Comparison of ENCODE assay signal across 22 mouse cellular contexts in genomic region chr2:172648072-172648471, GRCm38 (mm10).
DNase-seq lines count a peak whose midpoint lies in the region; TF ChIP-seq lines count a peak whose summit lies in the region.
"Had no signal": no experiment of that assay in that cellular context is flagged by ENCODE, and none has a peak within 500 bp of the region (broad histone marks: within the 10 kb centered on the region; RNA-seq: fewer than 3 reads in every experiment).

No protein-coding gene starts in this region.

- H3K79me2 ChIP-seq in heart, adult 2 months (replicated peaks; ENCODE audit: control insufficient read depth, insufficient read depth, low read length) = no peaks in the 10 kb centered on the region

- peaks cover 17% of the 10 kb centered on the region for H3K4me1 ChIP-seq in embryonic facial prominence, embryonic 10.5 days
- H3K4me1 ChIP-seq in limb, embryonic 10.5 days = peaks cover 43% of the 10 kb centered on the region
- H3K4me1 ChIP-seq in cerebellum, adult 2 months (ENCODE audit: control insufficient read depth, insufficient read depth, low read length) = no peaks in the 10 kb centered on the region
- H3K4me1 ChIP-seq in heart, adult 2 months (ENCODE audit: control insufficient read depth, insufficient read depth, low read length) = peaks cover 2% of the 10 kb centered on the region; the same call in 1 of the 2 replicates

- H3K27me3 ChIP-seq in embryonic facial prominence, embryonic 10.5 days (replicated peaks; ENCODE audit: low read depth, poor library complexity, severe bottlenecking) = peaks cover 27% of the 10 kb centered on the region
- H3K27me3 ChIP-seq in limb, embryonic 10.5 days (ENCODE audit: low read depth, poor library complexity, severe bottlenecking) = peaks cover 24% of the 10 kb centered on the region
- no peaks in the 10 kb centered on the region for H3K27me3 ChIP-seq in cerebellum, adult 2 months (ENCODE audit: control insufficient read depth, insufficient read depth, low read length)
- H3K27me3 ChIP-seq in heart, adult 2 months (ENCODE audit: control insufficient read depth, insufficient read depth, low read length) = no peaks in the 10 kb centered on the region
- H3K27me3 ChIP-seq: embryonic facial prominence, embryonic 12.5 days; forebrain, embryonic 13.5 days; forebrain, embryonic 15.5 days; Patski had no signal

- whole genome bisulfite sequencing in embryonic facial prominence, embryonic 10.5 days = 72% methylated on average over 11 of the region's 11 CpGs
- 78% methylated on average over 11 of the region's 11 CpGs for WGBS in limb, embryonic 10.5 days
- 71% methylated on average over 11 of the region's 11 CpGs for WGBS in cerebellum, adult 2 months
- 55% methylated on average over 11 of the region's 11 CpGs for WGBS in heart, adult 2 months

- no peak overlapping the region for H3K9ac ChIP-seq in heart, adult 2 months (ENCODE audit: low read depth, low read length)
- H3K9ac ChIP-seq: embryonic facial prominence, embryonic 12.5 days; forebrain, embryonic 13.5 days; forebrain, embryonic 15.5 days; forebrain, postnatal 0 days had no signal

- no peak for TF ChIP-seq EP300 in heart, adult 2 months (IDR thresholded peaks at IDR 0.05; ENCODE audit: insufficient read depth, low read depth, low read length)

- intact Hi-C loops in heart, adult 2 months (cut with DNase I) = no loop called here

- no peaks in the 10 kb centered on the region for H3K9me3 ChIP-seq in embryonic facial prominence, embryonic 10.5 days
- H3K9me3 ChIP-seq in limb, embryonic 10.5 days (replicated peaks) = no peaks in the 10 kb centered on the region
- H3K9me3 ChIP-seq: embryonic facial prominence, embryonic 12.5 days; forebrain, embryonic 13.5 days; forebrain, embryonic 15.5 days had no signal

- peak overlapping the region; percentile 44; the same call in 1 of the 2 replicates for H3K27ac ChIP-seq in embryonic facial prominence, embryonic 10.5 days (replicated peaks)
- peak overlapping the region; percentile 40; the same call in 1 of the 2 replicates for H3K27ac ChIP-seq in limb, embryonic 10.5 days
- no peak overlapping the region for H3K27ac ChIP-seq in cerebellum, adult 2 months (ENCODE audit: insufficient read depth, low read length)
- H3K27ac ChIP-seq in heart, adult 2 months = no peak overlapping the region
- H3K27ac ChIP-seq: embryonic facial prominence, embryonic 12.5 days; forebrain, embryonic 13.5 days; forebrain, embryonic 15.5 days had no signal

- no peaks in the 10 kb centered on the region for H3K36me3 ChIP-seq in embryonic facial prominence, embryonic 10.5 days (replicated peaks)
- no peaks in the 10 kb centered on the region for H3K36me3 ChIP-seq in limb, embryonic 10.5 days
- no peaks in the 10 kb centered on the region for H3K36me3 ChIP-seq in heart, adult 2 months (ENCODE audit: control insufficient read depth, insufficient read depth, low read length)
- H3K36me3 ChIP-seq: embryonic facial prominence, embryonic 12.5 days; forebrain, embryonic 15.5 days; G1E had no signal

- no peak overlapping the region for H3K4me3 ChIP-seq in embryonic facial prominence, embryonic 10.5 days
- no peak overlapping the region for H3K4me3 ChIP-seq in limb, embryonic 10.5 days
- H3K4me3 ChIP-seq in cerebellum, adult 2 months (replicated peaks; ENCODE audit: insufficient read depth, low read depth, low read length) = no peak overlapping the region
- no peak overlapping the region for H3K4me3 ChIP-seq in heart, adult 2 months
- H3K4me3 ChIP-seq: embryonic facial prominence, embryonic 12.5 days; forebrain, embryonic 13.5 days; forebrain, embryonic 15.5 days had no signal

- no peak for TF ChIP-seq POLR2A in cerebellum, adult 2 months (IDR thresholded peaks at IDR 0.05; ENCODE audit: borderline replicate concordance, insufficient read depth, low read length)
- no peak for TF ChIP-seq POLR2A in heart, adult 2 months (IDR thresholded peaks at IDR 0.05; ENCODE audit: insufficient read depth, low read depth, low read length)

- TF ChIP-seq CTCF in cerebellum, adult 2 months (IDR thresholded peaks at IDR 0.05; ENCODE audit: borderline replicate concordance, insufficient read depth, low read depth, low read length) = no peak
- TF ChIP-seq CTCF in heart, adult 2 months (IDR thresholded peaks at IDR 0.05) = no peak

- DNase-seq in A20 (ENCODE audit: low read depth, low spot score) = peak; percentile 11
- DNase-seq in embryonic facial prominence, embryonic 10.5 days (ENCODE audit: low spot score) = no peak
- no peak for DNase-seq in limb, embryonic 10.5 days (ENCODE audit: low spot score)
- no peak for DNase-seq in cerebellum, adult 2 months
- no peak for DNase-seq in kidney, adult 11 months
- DNase-seq in heart, adult 2 months = no peak
- DNase-seq: adrenal gland, adult 8-10 months; adrenal gland, postnatal 14 days; adrenal gland, postnatal 36 days; B cell, adult 2 months; cerebellum, adult 11-12 months; cerebellum, adult 8-10 months; cerebellum, adult 9-11 months; cerebellum, postnatal 14 days; cerebellum, postnatal 36 days; embryo, embryonic 11 days; forebrain, postnatal 0 days had no signal

Comparison
In these comparisons a context has a peak if more than half of its experiments do, and no peak if none do; other contexts are left out.
1. H3K27ac ChIP-seq: peak in embryonic facial prominence, embryonic 10.5 days (single experiment) and limb, embryonic 10.5 days (single experiment); none in cerebellum, adult 2 months (single experiment) and heart, adult 2 months (single experiment).